Mouse (Mus musculus) lung, postnatal 0 days (tissue): Measurements from ENCODE around the gene Mast3. TPM values are rescaled to one million over a fixed set of nuclear protein-coding genes. Genes with fewer than 3 reads are reported as not detected.

Source experiments
- ATAC-seq: fragments of 200-750 bp; cut with Nextera tagmentation; 2 replicates; pipeline ENCODE4 v1.8.0; 2017; ENCODE audit warnings: moderate library complexity
- DNase-seq: peaks from one replicate; pipeline ENCODE4 v3.0.0-alpha.2; 2016; ENCODE audit warnings: low spot score
- H3K27ac ChIP-seq: fragments of 300-500 bp; sonication (generic); 2 replicates; pipeline ENCODE4 v1.5.1; 2014; ENCODE audit warnings: antibody characterized with exemption, mild to moderate bottlenecking, low read length, mixed read lengths
- H3K27me3 ChIP-seq: fragments of 300-500 bp; sonication (generic); replicated peaks from 2 replicates; pipeline ENCODE4 v1.6.1; 2014; ENCODE audit warnings: low read length, mixed read lengths; ENCODE audit not compliant: insufficient read depth
- H3K36me3 ChIP-seq: fragments of 300-500 bp; sonication (generic); 2 replicates; pipeline ENCODE4 v1.6.1; 2014; ENCODE audit warnings: low read length, mixed read lengths; ENCODE audit not compliant: insufficient read depth
- H3K4me1 ChIP-seq: fragments of 300-500 bp; sonication (generic); 2 replicates; pipeline ENCODE4 v1.6.1; 2014; ENCODE audit warnings: antibody characterized with exemption, low read depth, low read length, mixed read lengths; ENCODE audit not compliant: insufficient read depth
- H3K4me2 ChIP-seq: fragments of 300-500 bp; sonication (generic); replicated peaks from 2 replicates; pipeline ENCODE4 v1.6.1; 2014; ENCODE audit warnings: low read depth, mild to moderate bottlenecking, low read length, moderate library complexity, mixed read lengths
- H3K4me3 ChIP-seq: fragments of 300-500 bp; sonication (generic); 2 replicates; pipeline ENCODE4 v1.5.1; 2014; ENCODE audit warnings: low read depth, low read length
- H3K9ac ChIP-seq: fragments of 300-500 bp; sonication (generic); replicated peaks from 2 replicates; pipeline ENCODE4 v1.6.1; 2014; ENCODE audit warnings: low read depth, mild to moderate bottlenecking
- H3K9me3 ChIP-seq: fragments of 300-500 bp; sonication (generic); 2 replicates; pipeline ENCODE4 v1.6.1; 2016; ENCODE audit warnings: low read length, mixed read lengths
- CTCF ChIP-seq: IDR thresholded peaks from 2 replicates; pipeline ENCODE4 v1.5.1; 2016; ENCODE audit warnings: antibody characterized with exemption, mild to moderate bottlenecking
- EP300 ChIP-seq: IDR thresholded peaks from 2 replicates; pipeline ENCODE4 v1.6.1; 2016; ENCODE audit warnings: antibody characterized with exemption, mild to moderate bottlenecking, control low read depth
- WGBS: fragments of 180-500 bp; shearing (Covaris S2); extraction: QIAGEN DNeasy Blood & Tissue Kit; methylation state at CpG from one replicate; pipeline ENCODE4 v1.1.7; 2014; 5-methylcytosine and 5-hydroxymethylcytosine counted together
- polyA plus RNA-seq: library from polyadenylated mRNA; unstranded; fragments of >200 nt; fragmentation: Nextera tagmentation; extraction: Ambion mirVana; gene quantifications from 2 replicates; pipeline ENCODE4 v1.2.1, GENCODE M21; 2015

Mast3 gene
- polyA plus RNA-seq, 1 experiment from 2014 or later, result 7.6 TPM

GRCm38 (mm10) chr8:70836666-70837065 is 31.8 kb upstream of the Mast3 start:
- H3K9me3 ChIP-seq, result no peaks in the 10 kb centered on the region
- TF ChIP-seq CTCF, result no peak
- TF ChIP-seq EP300, result no peak
- H3K4me2 ChIP-seq, result no peak overlapping the region
- no peaks in the 10 kb centered on the region for H3K27me3 ChIP-seq
- no peak overlapping the region for H3K4me3 ChIP-seq
- no peak overlapping the region for H3K9ac ChIP-seq
- H3K4me1 ChIP-seq, result peaks cover 2% of the 10 kb centered on the region
- H3K36me3 ChIP-seq, result peaks cover 19% of the 10 kb centered on the region
- DNase-seq, result no peak
- ATAC-seq, result no peak
- WGBS, result 92% methylated on average over 12 of the region's 12 CpGs
- H3K27ac ChIP-seq, result no peak overlapping the region

- H3K4me3 ChIP-seq, result no peak overlapping the region
- no peak overlapping the region for H3K4me2 ChIP-seq
- no peaks in the 10 kb centered on the region for H3K27me3 ChIP-seq
- TF ChIP-seq EP300 (no peak), CTCF (no peak)
- ATAC-seq (no peak), DNase-seq (no peak)
- H3K4me1 ChIP-seq, result no peaks in the 10 kb centered on the region; the same call in 1 of the 2 replicates
- H3K9ac ChIP-seq, result no peak overlapping the region
- H3K9me3 ChIP-seq, result no peaks in the 10 kb centered on the region
- H3K36me3 ChIP-seq, result peaks cover 19% of the 10 kb centered on the region
- WGBS, result 93% methylated on average over 3 of the region's 3 CpGs
- H3K27ac ChIP-seq, result peak overlapping the region; percentile 1; the same call in 1 of the 2 replicates
These were observed 29.2 kb upstream of the Mast3 start for GRCm38 (mm10) chr8:70834071-70834470.

GRCm38 (mm10) chr8:70833520-70833919 is 28.7 kb upstream of the Mast3 start:
- Histone ChIP-seq H3K9ac (no peak overlapping the region), H3K36me3 (peaks cover 19% of the 10 kb centered on the region), H3K9me3 (no peaks in the 10 kb centered on the region), H3K27ac (peak overlapping the region; percentile 1), H3K4me3 (no peak overlapping the region), H3K4me1 (no peaks in the 10 kb centered on the region; the same call in 1 of the 2 replicates), H3K4me2 (no peak overlapping the region), H3K27me3 (no peaks in the 10 kb centered on the region)
- ATAC-seq, result peak; percentile 72
- 31% methylated on average over 15 of the region's 15 CpGs for WGBS
- peak; percentile 22 for DNase-seq
- no peak for TF ChIP-seq CTCF
- TF ChIP-seq EP300, result peak; percentile 79

GRCm38 (mm10) chr8:70833018-70833482 is 28.2 kb upstream of the Mast3 start:
- peaks cover 19% of the 10 kb centered on the region for H3K36me3 ChIP-seq
- no peaks in the 10 kb centered on the region for H3K4me1 ChIP-seq
- no peak overlapping the region for H3K4me2 ChIP-seq
- H3K9me3 ChIP-seq, result no peaks in the 10 kb centered on the region
- 34% methylated on average over 9 of the region's 9 CpGs for WGBS
- H3K27me3 ChIP-seq, result no peaks in the 10 kb centered on the region
- no peak overlapping the region for H3K4me3 ChIP-seq
- no peak overlapping the region for H3K9ac ChIP-seq
- H3K27ac ChIP-seq, result peak overlapping the region; percentile 1; the same call in 1 of the 2 replicates
- DNase-seq (no peak), ATAC-seq (peak; percentile 59)
- TF ChIP-seq EP300 (no peak), CTCF (no peak)

- Histone ChIP-seq H3K4me3 (no peak overlapping the region), H3K27ac (no peak overlapping the region), H3K9me3 (no peaks in the 10 kb centered on the region), H3K4me1 (no peaks in the 10 kb centered on the region), H3K36me3 (peaks cover 19% of the 10 kb centered on the region), H3K9ac (no peak overlapping the region), H3K4me2 (no peak overlapping the region), H3K27me3 (no peaks in the 10 kb centered on the region)
- no peak for DNase-seq
- ATAC-seq, result no peak
- WGBS, result 58% methylated on average over 11 of the region's 11 CpGs
- TF ChIP-seq EP300, result no peak
These were observed 27.5 kb upstream of the Mast3 start for GRCm38 (mm10) chr8:70832371-70832770.

GRCm38 (mm10) chr8:70831517-70831916 is 26.7 kb upstream of the Mast3 start:
- H3K4me2 ChIP-seq, result no peak overlapping the region
- no peak for TF ChIP-seq CTCF
- no peak for TF ChIP-seq EP300
- ATAC-seq, result no peak
- H3K9ac ChIP-seq, result no peak overlapping the region
- H3K27ac ChIP-seq, result no peak overlapping the region
- no peak overlapping the region for H3K4me3 ChIP-seq
- no peaks in the 10 kb centered on the region for H3K4me1 ChIP-seq
- no peaks in the 10 kb centered on the region for H3K27me3 ChIP-seq
- 60% methylated on average over 8 of the region's 8 CpGs for WGBS
- no peaks in the 10 kb centered on the region for H3K9me3 ChIP-seq
- no peak for DNase-seq
- H3K36me3 ChIP-seq, result peaks cover 15% of the 10 kb centered on the region

GRCm38 (mm10) chr8:70827796-70828195 is 22.9 kb upstream of the Mast3 start:
- Histone ChIP-seq H3K27me3 (no peaks in the 10 kb centered on the region), H3K27ac (no peak overlapping the region), H3K9me3 (no peaks in the 10 kb centered on the region), H3K4me2 (no peak overlapping the region), H3K9ac (no peak overlapping the region), H3K36me3 (no peaks in the 10 kb centered on the region), H3K4me3 (no peak overlapping the region), H3K4me1 (no peaks in the 10 kb centered on the region)
- TF ChIP-seq EP300 (no peak), CTCF (no peak)
- ATAC-seq (no peak), DNase-seq (no peak)
- WGBS, result 74% methylated on average over 1 of the region's 1 CpGs
